Comparison of ENCODE assay signal across 9 mouse cellular contexts in the genomic region with DNA sequence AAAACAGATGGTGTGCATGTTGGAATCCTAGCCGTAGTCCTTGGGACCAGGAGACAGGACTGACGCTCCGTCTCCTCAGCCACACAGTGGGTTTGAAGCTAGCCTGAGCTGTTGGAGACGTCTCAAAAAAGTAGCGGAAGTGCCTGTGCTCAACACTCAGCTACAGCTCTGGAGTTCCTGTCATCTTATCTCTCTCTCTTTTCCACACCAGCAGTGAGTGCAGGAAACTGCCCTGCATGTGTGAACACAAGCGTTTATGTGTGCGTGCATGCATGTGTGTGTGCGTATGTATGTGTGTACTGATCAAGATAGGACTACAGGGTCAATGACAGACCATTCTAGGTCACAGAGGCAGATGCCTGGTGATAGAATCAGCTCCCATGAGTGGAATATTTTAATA. TPM values are rescaled to one million over a fixed set of nuclear protein-coding genes. Genes with fewer than 3 reads are reported as not detected.
DNase-seq lines count a peak whose midpoint lies in the region; ATAC-seq lines count a peak whose summit lies in the region.
"Had no signal": no experiment of that assay in that cellular context is flagged by ENCODE, and none has a peak within 500 bp of the region (broad histone marks: within the 10 kb centered on the region; RNA-seq: fewer than 3 reads in every experiment).

No protein-coding gene starts in this region.

- H3K4me3 ChIP-seq in lung, embryonic 16.5 days (ENCODE audit: low read length) = no peak overlapping the region
- H3K4me3 ChIP-seq: limb, embryonic 13.5 days had no signal

- WGBS in lung, embryonic 16.5 days = 63% methylated on average over 8 of the region's 8 CpGs

- H3K4me1 ChIP-seq in lung, embryonic 16.5 days (replicated peaks; ENCODE audit: control insufficient read depth, insufficient read depth, low read length) = peaks cover 14% of the 10 kb centered on the region

- 0 out of 2 replicates have a peak, but pooled peaks have one; percentile 10 for ATAC-seq in frontal cortex, adult (ENCODE audit: low TSS enrichment)
- no peak for ATAC-seq in lung, embryonic 16.5 days (ENCODE audit: low read depth)
- ATAC-seq in granulocyte monocyte progenitor cell, adult 5-6 weeks (replicated peaks; ENCODE audit: poor library complexity, severe bottlenecking) = peak; percentile 20; the same call in 1 of the 2 replicates
- peak; percentile 54 for ATAC-seq in megakaryocyte-erythroid progenitor cell, adult 5-6 weeks (replicated peaks; ENCODE audit: low FRiP score, low TSS enrichment, poor library complexity, severe bottlenecking)

- H3K27me3 ChIP-seq in lung, embryonic 16.5 days (ENCODE audit: control insufficient read depth, insufficient read depth, low read depth, low read length) = no peaks in the 10 kb centered on the region
- H3K27me3 ChIP-seq: limb, embryonic 13.5 days had no signal

- H3K9me3 ChIP-seq in lung, embryonic 16.5 days (ENCODE audit: control insufficient read depth, low read length) = no peaks in the 10 kb centered on the region
- H3K9me3 ChIP-seq: limb, embryonic 13.5 days had no signal

- no peak for DNase-seq in frontal cortex, adult 2 months (ENCODE audit: extremely low spot score in 1 of 2, low spot score in 1 of 2)
- no peak for DNase-seq in lung, postnatal 4 days
- DNase-seq in cerebellum, adult 8-10 months = no peak
- DNase-seq in gastrocnemius, adult 8-10 months (ENCODE audit: low spot score in 2 of 2) = no peak

- H3K27ac ChIP-seq in lung, embryonic 16.5 days (ENCODE audit: low read length) = 0 out of 2 replicates have a peak overlapping the region, but pooled peaks have one; percentile 15
- H3K27ac ChIP-seq: limb, embryonic 13.5 days had no signal

- H3K4me2 ChIP-seq in lung, embryonic 16.5 days (ENCODE audit: low read depth, low read length) = no peak overlapping the region
- H3K4me2 ChIP-seq: limb, embryonic 13.5 days had no signal

- H3K9ac ChIP-seq in lung, embryonic 16.5 days (ENCODE audit: low read length) = no peak overlapping the region

- peaks cover 2% of the 10 kb centered on the region; the same call in 1 of the 2 replicates for H3K36me3 ChIP-seq in lung, embryonic 16.5 days (ENCODE audit: control insufficient read depth, insufficient read depth, low read length)

RNA-seq across cellular contexts. Expression of a gene that starts 21.3 kb away (rescaled TPM):
- polyA plus RNA-seq in frontal cortex, adult 2 months (2012; rRNA removed) = 83.1 and 88.2 TPM in 2 replicates
- polyA plus RNA-seq in lung, embryonic 16.5 days (2015; fragmentation: Nextera tagmentation; extraction: Ambion mirVana) = 79.1 and 79.3 TPM in 2 replicates
- total RNA-seq in granulocyte monocyte progenitor cell, adult 5-6 weeks (2014; fragmentation: Nextera tagmentation) = 39.8 and 56.0 TPM in 2 replicates
- total RNA-seq in granulocyte monocyte progenitor cell, adult 5-6 weeks (2017) = 39.8 and 55.5 TPM in 2 replicates
- 45.8 and 55.6 TPM in 2 replicates for total RNA-seq in megakaryocyte-erythroid progenitor cell, adult 5-6 weeks (2014; fragmentation: Nextera tagmentation)
- 26.8 and 32.7 TPM in 2 replicates for total RNA-seq in megakaryocyte-erythroid progenitor cell, adult 5-6 weeks (2017)
- total RNA-seq in gastrocnemius, adult 8-10 months (2022) = 10 to 100 TPM; 21.1 to 33.3 (median 27.3) TPM

RNA-seq across cellular contexts. Expression of a gene that starts 37.9 kb away (rescaled TPM):
- polyA plus RNA-seq in frontal cortex, adult 2 months (2012; rRNA removed) = 52.2 and 64.5 TPM in 2 replicates
- 1.6 TPM in 2 replicates for polyA plus RNA-seq in lung, embryonic 16.5 days (2015; fragmentation: Nextera tagmentation; extraction: Ambion mirVana)
- total RNA-seq in granulocyte monocyte progenitor cell, adult 5-6 weeks (2014; fragmentation: Nextera tagmentation) = not detected in 2 replicates
- not detected in 2 replicates for total RNA-seq in granulocyte monocyte progenitor cell, adult 5-6 weeks (2017)
- not detected in 2 replicates for total RNA-seq in megakaryocyte-erythroid progenitor cell, adult 5-6 weeks (2014; fragmentation: Nextera tagmentation)
- not detected in 2 replicates for total RNA-seq in megakaryocyte-erythroid progenitor cell, adult 5-6 weeks (2017)
- total RNA-seq in gastrocnemius, adult 8-10 months (2022) = under 1 TPM; 0.08 to 0.22 (median 0.15) TPM

RNA-seq across cellular contexts. Expression of a gene that starts 47.2 kb away (rescaled TPM):
- 0.80 and 0.96 TPM in 2 replicates for polyA plus RNA-seq in frontal cortex, adult 2 months (2012; rRNA removed)
- polyA plus RNA-seq in lung, embryonic 16.5 days (2015; fragmentation: Nextera tagmentation; extraction: Ambion mirVana) = 3.8 and 5.0 TPM in 2 replicates
- 84.4 and 96.4 TPM in 2 replicates for total RNA-seq in granulocyte monocyte progenitor cell, adult 5-6 weeks (2014; fragmentation: Nextera tagmentation)
- total RNA-seq in granulocyte monocyte progenitor cell, adult 5-6 weeks (2017) = 47.8 and 57.4 TPM in 2 replicates
- total RNA-seq in megakaryocyte-erythroid progenitor cell, adult 5-6 weeks (2014; fragmentation: Nextera tagmentation) = 7.3 and 16.1 TPM in 2 replicates
- total RNA-seq in megakaryocyte-erythroid progenitor cell, adult 5-6 weeks (2017) = 5.4 and 8.6 TPM in 2 replicates
- under 1 TPM in 3 of 4 experiments, not detected in 1; 0.17 to 0.88 (median 0.61) TPM for total RNA-seq in gastrocnemius, adult 8-10 months (2022)

RNA-seq across cellular contexts. Expression of a gene that starts 57.9 kb away (rescaled TPM):
- 59.8 and 64.9 TPM in 2 replicates for polyA plus RNA-seq in frontal cortex, adult 2 months (2012; rRNA removed)
- polyA plus RNA-seq in lung, embryonic 16.5 days (2015; fragmentation: Nextera tagmentation; extraction: Ambion mirVana) = 31.5 and 34.8 TPM in 2 replicates
- total RNA-seq in granulocyte monocyte progenitor cell, adult 5-6 weeks (2014; fragmentation: Nextera tagmentation) = 98.2 and 101 TPM in 2 replicates
- total RNA-seq in granulocyte monocyte progenitor cell, adult 5-6 weeks (2017) = 35.0 and 39.1 TPM in 2 replicates
- total RNA-seq in megakaryocyte-erythroid progenitor cell, adult 5-6 weeks (2014; fragmentation: Nextera tagmentation) = 113 and 130 TPM in 2 replicates
- 27.5 and 51.5 TPM in 2 replicates for total RNA-seq in megakaryocyte-erythroid progenitor cell, adult 5-6 weeks (2017)
- total RNA-seq in gastrocnemius, adult 8-10 months (2022) = 10 to 100 TPM; 53.8 to 63.0 (median 61.0) TPM
